Mouse (Mus musculus): ENCODE data around the gene Tmsb15b1.
"Not testable (repeated sequence)": the region's sequence is repeated elsewhere in the genome, so short reads cannot be mapped to it uniquely, and the experiment has no call there.

Gene Tmsb15b1

DNA sequence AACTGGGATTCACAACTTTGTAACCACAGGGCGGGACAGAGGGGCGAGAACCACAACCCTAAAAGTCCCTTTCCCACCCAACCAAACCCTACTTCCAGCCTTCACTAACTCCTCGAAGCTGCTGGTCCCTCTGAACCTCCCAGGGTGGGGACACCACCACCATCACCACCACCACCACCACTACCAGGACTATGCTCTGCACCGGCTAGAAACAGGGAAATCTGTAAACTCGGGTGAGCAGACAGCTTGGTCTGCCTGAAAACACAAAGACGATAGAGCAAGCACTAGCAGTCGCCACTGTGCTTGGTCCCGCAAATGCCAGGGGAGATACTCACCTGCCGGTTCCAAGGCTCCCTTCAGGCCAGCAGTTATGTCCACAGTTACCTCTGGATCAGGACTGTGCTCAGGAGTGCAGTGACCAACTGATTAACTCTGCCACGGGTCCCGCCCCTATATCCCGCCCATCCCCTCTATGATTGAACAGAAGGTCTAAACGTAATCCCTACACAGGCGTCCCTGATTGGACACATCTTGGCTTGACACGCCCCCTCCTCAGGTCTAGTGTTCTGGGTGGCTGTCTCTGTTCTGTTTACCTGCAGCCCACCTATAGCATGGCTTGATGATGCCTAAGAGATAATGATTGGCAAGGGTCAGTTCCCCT, at the start of gene Tmsb15b1, which contains the start of gene Tmsb15l:
Tmsb15b1 (minus strand) TSS at position 451 of the 661 bp plus-strand sequence.
Tmsb15l (minus strand) TSS at position 446 of the 661 bp plus-strand sequence.
- peak; percentile 39 to 90 for DNase-seq

DNA sequence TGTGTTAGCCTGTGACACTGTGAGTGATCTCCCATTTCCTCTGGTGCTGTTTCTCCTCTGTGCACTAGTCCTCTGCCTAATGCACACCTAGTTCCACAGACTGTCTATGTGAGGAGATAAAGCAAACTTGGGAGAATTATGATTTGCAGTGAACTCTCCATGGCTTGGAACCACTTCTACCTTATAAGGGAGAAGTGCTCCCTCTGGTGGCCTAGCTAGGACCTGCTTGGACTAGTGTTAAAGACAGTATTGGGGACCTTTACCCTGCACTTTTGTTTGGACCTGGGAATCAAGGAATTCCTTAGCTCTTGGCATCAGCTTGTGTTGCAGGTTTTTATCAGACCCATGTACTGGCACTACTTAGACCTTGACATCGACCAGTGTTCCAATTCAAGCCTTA, 42.6 kb upstream of the Tmsb15b1 start:
- DNase-seq = peak; percentile 64 to 71

DNA sequence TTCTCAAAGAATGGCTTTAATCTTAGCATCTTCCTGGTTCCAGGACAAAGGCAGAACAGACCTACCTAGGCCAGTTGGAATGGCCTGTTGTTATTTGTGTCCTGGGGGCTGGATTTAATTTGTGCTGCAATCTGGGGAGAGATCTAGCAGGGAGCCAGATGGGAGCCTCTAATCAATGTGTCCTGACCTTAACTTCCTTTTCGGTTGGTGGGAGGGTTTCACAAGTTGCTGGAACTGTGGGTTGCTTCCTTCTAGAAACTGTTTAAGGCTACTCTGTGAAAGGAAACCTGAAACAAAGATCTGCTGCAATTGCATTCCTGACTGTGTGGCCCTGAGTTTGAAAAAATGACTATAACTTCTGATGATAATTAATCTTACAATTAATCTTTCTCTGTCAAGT, 41.0 kb upstream of the Tmsb15b1 start:
- no peak for DNase-seq

DNA sequence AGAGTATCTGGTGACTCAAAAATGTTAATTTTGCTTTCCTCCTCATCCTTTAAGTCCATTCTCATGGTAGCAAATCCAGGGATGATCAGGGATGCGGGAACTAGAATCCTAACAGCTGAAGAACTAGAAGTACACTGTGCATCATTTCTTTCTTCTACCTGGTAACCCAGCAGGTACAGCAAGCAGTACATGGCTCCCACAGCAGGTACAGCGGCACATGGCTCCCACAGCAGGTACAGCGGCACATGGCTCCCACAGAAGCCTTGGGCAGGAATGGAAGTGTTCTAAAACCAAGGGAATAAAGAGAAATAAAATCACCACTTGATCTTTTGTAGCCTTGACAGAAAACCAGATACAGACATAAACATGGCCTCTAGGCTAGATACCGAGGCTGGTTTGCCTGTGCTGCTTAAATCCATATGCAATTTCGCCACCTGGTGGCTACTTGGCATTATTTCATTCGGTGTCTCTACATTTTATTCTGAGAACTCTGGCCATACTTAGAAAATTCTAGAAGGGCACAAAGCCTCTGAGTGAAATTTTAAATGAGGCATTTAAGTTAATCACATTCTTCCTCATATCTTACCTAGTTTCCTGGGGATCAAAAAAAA, 38.5 kb upstream of the Tmsb15b1 start:
- DNase-seq = peak; percentile 65 to 67

DNA sequence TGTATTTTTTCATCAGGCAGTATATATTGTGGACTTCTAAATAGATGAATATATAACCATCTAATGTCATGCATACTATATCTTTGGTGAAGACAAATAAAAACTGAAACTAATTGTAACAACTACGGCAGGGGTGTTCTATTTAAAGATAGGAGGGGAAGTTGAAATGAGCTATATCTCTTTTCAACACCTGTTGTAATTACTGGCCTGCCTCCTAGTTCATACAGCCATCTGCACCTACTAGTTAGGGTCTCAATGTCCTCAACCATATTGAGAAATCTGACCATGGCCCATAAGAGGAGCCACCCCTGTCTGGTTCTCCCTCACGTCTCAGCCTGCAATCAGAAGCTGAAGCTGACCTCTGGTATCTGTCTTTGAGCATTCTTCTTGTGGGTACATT, 19.6 kb upstream of the Tmsb15b1 start:
- no peak for DNase-seq

DNA sequence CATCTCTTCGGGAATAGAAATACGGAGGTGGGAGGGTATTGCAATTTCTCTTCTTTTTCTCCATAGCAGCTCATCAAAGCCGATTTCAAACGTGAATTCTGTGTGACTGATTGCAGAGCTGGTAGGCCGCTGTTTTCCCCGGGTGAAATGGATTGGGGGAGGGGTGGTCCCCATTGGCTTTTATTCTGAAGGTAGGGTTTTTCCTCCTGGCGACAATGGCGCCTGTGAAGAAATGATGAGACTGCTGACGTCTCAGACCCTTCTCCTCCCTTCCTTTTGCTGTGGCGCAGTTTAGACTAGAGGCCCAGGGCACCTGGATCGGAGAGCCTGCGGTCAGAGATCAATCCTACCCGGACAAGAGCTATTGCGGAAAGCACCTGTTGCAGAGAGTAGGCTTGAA, 17.0 kb upstream of the Tmsb15b1 start:
- DNase-seq = peak; percentile 32 to 48

DNA sequence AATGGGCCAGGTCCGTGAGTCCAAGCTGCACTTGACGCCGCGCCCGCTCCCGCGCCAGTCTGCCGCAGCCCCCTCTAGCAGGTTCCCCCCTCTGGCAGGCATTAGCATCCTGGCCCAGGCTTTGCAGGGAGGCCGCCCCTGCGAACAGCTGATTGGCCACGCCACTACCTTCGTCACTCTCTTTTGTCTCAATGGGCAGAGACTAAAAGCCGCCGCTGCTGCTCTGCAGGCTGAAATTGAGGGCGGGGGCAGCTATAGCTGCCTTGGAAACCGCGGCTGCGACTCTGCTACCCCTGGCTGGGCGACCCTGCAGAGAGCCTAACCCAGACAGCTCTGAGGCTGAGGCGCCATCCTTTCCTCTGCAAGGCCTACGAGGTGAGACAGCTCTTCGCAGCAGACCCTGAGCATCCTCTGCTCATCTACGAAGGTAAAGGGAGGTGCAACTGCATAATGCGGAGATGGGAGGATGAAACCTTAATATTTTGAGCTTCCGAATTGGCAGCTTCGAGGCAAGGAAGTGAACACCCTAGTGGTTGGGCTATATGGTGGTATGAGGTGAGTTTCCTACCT, 16.4 kb upstream of the Tmsb15b1 start, which contains the start of gene Zcchc18:
Zcchc18 (plus strand) TSS at position 178 of the 570 bp plus-strand sequence.
- DNase-seq = peak; percentile 81 to 91

DNA sequence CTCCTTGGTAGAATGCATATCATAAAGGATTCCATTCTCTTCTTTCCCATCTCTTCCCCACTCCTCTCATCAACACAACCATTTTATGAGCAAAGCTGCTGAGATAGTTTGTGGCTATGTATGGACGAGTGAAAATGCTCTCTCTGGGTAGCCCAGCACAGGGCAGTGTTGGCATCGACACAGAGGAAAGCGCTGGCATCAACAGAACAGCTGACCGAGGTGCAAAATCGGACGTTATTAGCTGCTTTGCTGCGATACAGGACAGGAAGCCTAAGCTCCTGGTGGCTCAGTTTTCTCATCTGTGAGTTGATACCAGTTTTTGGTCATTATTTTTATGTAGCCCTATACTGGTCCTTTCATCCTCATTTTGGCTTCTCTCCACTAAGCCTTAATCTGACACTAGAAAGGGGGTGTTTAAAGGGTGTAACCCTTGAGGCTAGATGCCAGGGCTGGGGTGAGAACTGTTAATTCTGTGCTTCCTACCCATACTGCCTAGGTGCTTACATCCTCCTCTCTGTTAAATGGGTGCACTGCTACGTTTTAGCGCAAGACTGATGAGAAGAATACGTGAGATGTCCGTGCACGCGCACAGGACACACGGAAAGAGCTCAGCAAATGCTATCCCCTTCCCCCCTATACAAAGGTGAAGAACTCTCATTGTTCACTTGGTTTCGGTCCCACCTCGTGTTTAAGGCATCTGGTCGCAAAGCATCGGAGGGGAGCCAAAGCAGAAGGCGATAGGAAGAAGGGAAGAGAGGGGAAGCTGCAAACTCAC, 15.7 kb upstream of the Tmsb15b1 start:
- peak; percentile 38 to 43 for DNase-seq

DNA sequence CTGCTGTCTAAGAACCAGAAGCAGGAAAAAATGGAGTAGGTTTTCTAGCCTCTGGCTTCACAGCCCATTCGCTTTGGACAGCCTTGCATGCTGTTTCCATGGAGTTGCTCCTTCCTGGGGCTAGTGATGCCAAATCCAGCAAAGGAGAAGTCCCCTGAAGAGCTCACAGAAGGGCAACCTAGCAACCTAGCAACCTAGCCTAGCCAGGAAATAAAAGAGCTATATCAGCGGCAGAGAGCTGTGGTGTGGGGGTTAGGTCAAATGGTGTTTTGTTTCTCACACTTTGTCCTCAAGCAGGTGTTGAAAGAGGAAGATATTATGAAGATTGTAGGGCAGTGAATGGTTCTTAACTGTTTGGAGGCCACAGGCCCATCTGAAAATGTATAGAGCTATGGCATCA, 14.6 kb upstream of the Tmsb15b1 start:
- peak in 1 of 2 experiments; percentile 14 for DNase-seq

DNA sequence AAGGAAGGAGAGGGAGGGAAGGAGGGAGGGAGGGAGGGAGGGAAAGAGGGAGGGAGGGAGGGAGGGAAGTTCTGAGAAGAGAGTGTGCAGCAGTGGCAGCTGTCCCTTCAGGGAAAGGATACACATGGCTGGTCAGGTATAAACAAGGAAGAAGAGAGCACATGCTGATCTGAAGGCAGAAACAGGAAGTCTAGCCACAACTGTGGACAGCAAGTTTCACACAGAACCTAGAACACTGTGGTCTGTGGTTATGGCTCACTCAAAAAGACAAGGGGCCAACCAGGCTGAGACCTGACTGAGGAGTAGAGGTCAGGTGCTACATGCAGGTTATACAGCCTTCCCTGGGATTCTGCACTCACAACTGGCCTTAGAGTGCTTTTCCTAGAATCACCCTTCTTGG, 9.4 kb upstream of the Tmsb15b1 start:
- DNase-seq = no peak

DNA sequence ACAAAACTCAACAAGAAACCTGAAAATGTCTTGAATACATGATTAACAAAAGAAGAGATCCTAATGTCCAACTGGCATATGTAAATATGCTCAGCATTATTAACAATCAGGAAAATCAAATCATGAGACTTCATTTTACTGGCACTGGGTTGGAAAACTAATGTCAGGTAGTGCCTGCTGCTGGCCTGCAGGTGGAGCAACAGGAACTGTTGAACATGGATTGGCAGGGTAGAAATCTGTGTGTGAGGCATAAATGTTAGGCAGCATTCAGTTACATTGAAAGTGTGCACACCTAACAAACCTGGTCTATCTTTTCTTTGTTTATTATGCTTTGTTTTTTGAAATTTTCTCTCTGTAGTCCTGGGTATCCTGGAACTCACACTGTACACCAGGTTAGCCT, 1.9 kb upstream of the Tmsb15b1 start:
- DNase-seq = peak; percentile 37 to 54

DNA sequence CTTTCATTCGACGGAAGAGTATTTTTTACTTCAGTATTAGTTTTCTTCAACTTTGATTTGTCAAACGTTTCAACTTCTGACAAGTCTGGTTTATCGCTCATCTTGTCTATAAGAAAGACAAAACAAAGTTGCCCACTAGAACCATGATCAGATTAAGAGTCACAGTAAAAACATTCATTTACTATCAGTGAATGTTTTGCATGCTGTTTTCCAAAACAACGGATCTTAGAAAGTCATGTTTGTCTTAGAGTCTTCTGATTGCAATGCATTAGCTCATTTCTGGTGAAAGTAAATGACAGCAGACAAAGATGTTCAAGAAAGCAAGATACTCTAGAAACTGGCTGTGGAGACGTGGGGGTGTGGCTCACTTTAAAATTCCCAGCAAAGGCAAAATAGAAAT, 1.3 kb downstream of the Tmsb15b1 start, which contains the start of gene Tmsb15b2:
Tmsb15b2 (minus strand) TSS at position 101 of the 400 bp plus-strand sequence.
- DNase-seq = not testable (repeated sequence)

DNA sequence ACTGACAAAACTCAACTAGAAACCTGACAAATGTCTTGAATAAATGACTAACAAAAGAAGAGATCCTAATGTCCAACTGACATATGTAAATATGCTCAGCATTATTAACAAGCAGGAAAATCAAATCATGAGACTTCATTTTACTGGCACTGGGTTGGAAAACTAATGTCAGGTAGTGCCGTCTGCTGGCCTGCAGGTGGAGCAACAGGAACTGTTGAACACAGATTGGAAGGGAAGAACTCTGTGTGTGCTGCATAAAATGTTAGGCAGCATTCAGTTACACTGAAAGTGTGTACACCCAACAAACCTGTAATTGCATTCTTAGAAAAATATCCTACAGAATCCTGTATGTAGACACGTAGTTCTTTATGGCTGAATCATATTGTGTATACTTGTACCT, 17.0 kb downstream of the Tmsb15b1 start:
- peak; percentile 44 to 55 for DNase-seq

DNA sequence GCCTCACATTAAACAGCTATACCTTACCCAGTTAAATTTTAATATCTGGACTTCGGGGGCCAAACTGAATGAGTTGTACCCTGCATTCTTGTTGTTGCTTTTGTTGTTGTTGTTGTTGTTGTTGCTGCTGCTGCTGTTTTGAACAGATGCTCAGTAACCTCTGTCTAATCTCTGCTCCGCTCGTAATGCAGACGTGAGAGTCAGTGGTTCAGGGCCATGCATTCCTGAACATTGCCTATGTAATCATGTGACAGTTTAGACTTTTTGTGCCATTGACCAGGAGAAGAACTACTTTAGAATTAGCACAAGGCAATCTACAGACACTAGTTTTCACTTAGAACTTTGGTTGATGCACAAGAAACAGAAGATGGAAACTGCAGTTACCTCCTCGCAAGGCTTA, 18.4 kb downstream of the Tmsb15b1 start:
- DNase-seq = not testable (repeated sequence)

DNA sequence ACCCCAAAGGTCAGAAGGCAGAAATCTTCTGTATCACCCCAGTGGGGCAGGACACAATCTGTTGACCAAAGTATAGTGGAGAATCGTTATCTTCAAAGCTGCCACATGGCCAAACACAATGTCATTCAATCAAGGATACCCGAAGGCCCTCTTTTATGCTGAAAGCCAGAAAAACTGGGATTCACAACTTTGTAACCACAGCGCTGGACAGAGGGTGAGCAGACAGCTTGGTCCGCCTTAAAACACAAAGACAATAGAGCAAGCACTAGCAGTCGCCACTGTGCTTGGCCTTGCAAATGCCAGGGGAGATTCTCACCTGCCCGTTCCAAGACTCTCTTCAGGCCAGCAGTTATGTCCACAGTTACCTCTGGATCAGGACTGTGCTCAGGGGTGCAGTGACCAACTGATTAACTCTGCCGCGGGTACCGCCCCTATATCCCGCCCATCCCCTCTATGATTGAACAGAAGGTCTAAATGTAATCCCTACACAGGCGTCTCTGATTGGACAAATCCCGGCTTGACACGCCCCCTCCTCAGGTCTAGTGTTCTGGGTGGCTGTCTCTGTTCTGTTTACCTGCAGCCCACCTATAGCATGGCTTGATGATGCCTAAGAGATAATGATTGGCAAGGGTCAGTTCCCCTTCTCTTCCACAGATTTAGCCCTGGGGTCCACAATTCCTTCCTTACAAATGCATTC, 18.9 kb downstream of the Tmsb15b1 start:
- DNase-seq = peak; percentile 87 to 90

DNA sequence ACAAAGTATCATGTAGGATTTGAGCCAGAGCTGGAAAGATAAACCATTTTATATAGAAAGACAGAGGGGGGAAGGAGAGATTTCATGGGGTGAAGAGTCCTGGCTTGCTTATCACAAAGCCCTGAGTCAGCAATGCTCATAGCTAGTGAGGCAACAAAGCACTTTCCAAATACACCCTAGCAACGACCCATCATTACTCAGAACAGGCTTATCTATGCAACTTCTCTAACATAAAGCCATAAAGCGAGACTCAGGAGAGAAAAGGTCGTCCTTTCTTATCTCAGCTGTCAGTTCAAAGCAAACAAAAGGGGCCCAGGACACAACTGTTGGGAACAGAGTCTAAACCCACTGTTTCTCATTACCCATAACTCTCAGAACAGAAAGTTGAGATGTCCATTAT, 38.7 kb downstream of the Tmsb15b1 start:
- no peak for DNase-seq

DNA sequence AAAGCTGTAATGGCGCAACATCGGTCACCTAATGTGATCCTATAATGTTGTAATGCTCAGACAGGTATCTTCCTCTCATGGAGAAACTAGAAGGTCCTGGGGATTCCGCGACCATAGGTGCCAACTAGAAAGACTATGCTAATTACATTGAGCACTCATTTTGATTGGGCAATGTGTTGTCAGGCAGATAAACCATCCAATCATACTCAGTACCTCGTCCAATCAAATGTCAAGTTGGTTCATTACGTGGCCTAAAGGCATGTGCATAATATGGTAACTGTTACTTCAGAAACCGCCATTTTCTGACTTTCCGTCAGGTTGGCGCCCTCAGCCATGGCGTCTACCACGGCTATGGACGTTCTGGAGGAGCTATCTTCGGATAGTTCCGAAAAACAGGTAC, 49.6 kb downstream of the Tmsb15b1 start, which contains the start of gene H2bfm:
H2bfm (plus strand) TSS at position 295 of the 400 bp plus-strand sequence.
- no peak for DNase-seq

DNA sequence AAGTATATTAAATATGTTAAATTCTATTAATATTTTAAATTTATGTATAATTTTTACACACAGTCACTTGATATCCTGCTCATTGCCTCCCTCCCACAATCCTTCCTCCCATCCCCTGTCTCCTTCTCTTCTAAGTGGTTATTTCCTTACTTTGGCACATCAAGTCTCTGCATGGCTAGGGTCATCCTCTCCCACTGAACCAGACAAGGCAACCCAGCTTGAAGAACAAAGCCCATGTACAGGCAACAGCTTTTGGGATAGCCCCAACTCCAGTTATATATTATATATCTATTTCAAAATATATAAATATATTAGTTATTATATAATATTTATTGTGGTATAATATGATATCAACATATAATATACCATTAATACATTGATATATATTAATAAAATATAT, 50.8 kb downstream of the Tmsb15b1 start:
- no peak for DNase-seq
